Mouse (Mus musculus) ES-E14 (cell line): ENCODE measurements around the gene Hoxb2. TPM values are rescaled to one million over a fixed set of nuclear protein-coding genes. Genes with fewer than 3 reads are reported as not detected.
A peak's percentile ranks its signal among the peaks of the same experiment; 100 is the strongest.

Experiments
- DNase-seq: peaks from one replicate; pipeline ENCODE4 v3.0.0-alpha.2; 2013; ENCODE audit warnings: low read depth, low spot score
- H3K27ac ChIP-seq: 2 replicates; pipeline ENCODE4 v1.5.1; 2012; ENCODE audit warnings: low read depth, mild to moderate bottlenecking, low read length, moderate library complexity, mixed read lengths; ENCODE audit not compliant: poor library complexity, insufficient read depth, severe bottlenecking
- H3K36me3 ChIP-seq: 2 replicates; pipeline ENCODE4 v1.6.1; 2012; ENCODE audit warnings: mild to moderate bottlenecking, low read length, moderate library complexity, mixed read lengths; ENCODE audit not compliant: control insufficient read depth, poor library complexity, insufficient read depth, severe bottlenecking
- H3K4me1 ChIP-seq, 2 experiments: fragments of 150-350 bp in 1 of 2; sonication (generic) in 1 of 2; 2 replicates each; pipeline ENCODE4 v1.6.1; 2012; ENCODE audit warnings: low read length in 2 of 2, mild to moderate bottlenecking in 1 of 2, mixed read lengths in 1 of 2; ENCODE audit not compliant: control insufficient read depth in 2 of 2, insufficient read depth in 2 of 2, poor library complexity in 1 of 2
- H3K4me3 ChIP-seq, 2 experiments: fragments of 150-350 bp in 1 of 2; sonication (generic) in 1 of 2; 2 replicates each; pipeline ENCODE4 v1.5.1; 2012; ENCODE audit warnings: low read length in 2 of 2, low read depth in 1 of 2, mild to moderate bottlenecking in 1 of 2, mixed read lengths in 1 of 2; ENCODE audit not compliant: insufficient read depth in 1 of 2, poor library complexity in 1 of 2, severe bottlenecking in 1 of 2
- H3K9ac ChIP-seq: 2 replicates; pipeline ENCODE4 v1.6.1; 2012; ENCODE audit warnings: low read depth, mild to moderate bottlenecking, low read length, mixed read lengths; ENCODE audit not compliant: poor library complexity, insufficient read depth, severe bottlenecking
- H3K9me3 ChIP-seq: fragments of 150-350 bp; sonication (generic); 2 replicates; pipeline ENCODE4 v1.6.1; 2012; ENCODE audit warnings: low read depth, mild to moderate bottlenecking, low read length; ENCODE audit not compliant: control insufficient read depth, insufficient read depth
- CHD2 ChIP-seq: IDR thresholded peaks from 2 replicates; pipeline ENCODE4 v1.6.1; 2014; ENCODE audit warnings: mild to moderate bottlenecking, low read depth, low read length, inconsistent platforms
- HCFC1 ChIP-seq: IDR thresholded peaks from 2 replicates; pipeline ENCODE4 v1.6.1; 2012; ENCODE audit warnings: low read length, inconsistent platforms, borderline replicate concordance; ENCODE audit not compliant: insufficient read depth
- MAFK ChIP-seq: IDR thresholded peaks from 2 replicates; pipeline ENCODE4 v1.6.1; 2014; ENCODE audit warnings: mild to moderate bottlenecking, low read depth, low read length, inconsistent platforms; ENCODE audit not compliant: insufficient read depth
- ZC3H11A ChIP-seq: IDR thresholded peaks from 2 replicates; pipeline ENCODE4 v1.6.1; 2012; ENCODE audit warnings: low read depth, mild to moderate bottlenecking, inconsistent platforms, low read length, borderline replicate concordance
- ZNF384 ChIP-seq: IDR thresholded peaks from 2 replicates; pipeline ENCODE4 v1.6.1; 2012; ENCODE audit warnings: low read depth, low read length, inconsistent platforms
- in situ Hi-C, 2 experiments: fragments of 600-800 bp; cut with MboI; formaldehyde crosslinking; loops; one replicate each; pipeline ENCODE4 v1.15.1; 2025; ENCODE audit warnings: low sequenced_read_pairs in 2 of 2, inconsistent platforms in 1 of 2; ENCODE audit not compliant: unreplicated experiment in 2 of 2
- total RNA-seq: library from RNA; depleted of rRNA; stranded (reverse); fragments of 300-350 nt; gene quantifications from 2 replicates; pipeline ENCODE4 v1.2.3, GENCODE M21; 2012

The Hoxb2 gene
- total RNA-seq, 1 experiment: 0.62 TPM

- no peak for DNase-seq
- Histone ChIP-seq H3K9ac (no peak overlapping the region), H3K27ac (no peak overlapping the region), H3K9me3 (no peaks in the 10 kb centered on the region), H3K36me3 (no peaks in the 10 kb centered on the region), H3K4me3 (no peak overlapping the region), H3K4me1 (peaks cover 0 to 10% of the 10 kb centered on the region in 2 experiments; a peak in 1 of 4 replicates)
- TF ChIP-seq CHD2 (no peak), MAFK (no peak), HCFC1 (no peak), ZNF384 (no peak), ZC3H11A (no peak)
- in situ Hi-C loops: no loop called here
These were observed 7.0 kb upstream of the Hoxb2 start for GRCm38 (mm10) chr11:96343206-96343745.

- DNase-seq: no peak
- in situ Hi-C loops: no loop called here
- peaks cover 0 to 10% of the 10 kb centered on the region in 2 experiments; a peak in 1 of 4 replicates for H3K4me1 ChIP-seq
- no peak overlapping the region for H3K27ac ChIP-seq
- no peak for TF ChIP-seq CHD2
- TF ChIP-seq MAFK: no peak
- TF ChIP-seq ZNF384: no peak
- no peak for TF ChIP-seq ZC3H11A
- TF ChIP-seq HCFC1: no peak
- no peak overlapping the region for H3K9ac ChIP-seq
- no peaks in the 10 kb centered on the region for H3K9me3 ChIP-seq
- no peaks in the 10 kb centered on the region for H3K36me3 ChIP-seq
- H3K4me3 ChIP-seq: peak overlapping the region in 1 of 2 experiments; percentile 32; a peak in 1 of 4 replicates
These were observed 6.1 kb upstream of the Hoxb2 start for GRCm38 (mm10) chr11:96344061-96344877.

GRCm38 (mm10) chr11:96344878-96345159 is 5.5 kb upstream of the Hoxb2 start:
- Histone ChIP-seq H3K27ac (no peak overlapping the region), H3K4me1 (peaks cover 0 to 10% of the 10 kb centered on the region in 2 experiments; a peak in 1 of 4 replicates), H3K4me3 (no peak overlapping the region), H3K9me3 (no peaks in the 10 kb centered on the region), H3K36me3 (no peaks in the 10 kb centered on the region), H3K9ac (no peak overlapping the region)
- TF ChIP-seq CHD2 (no peak), ZNF384 (no peak), HCFC1 (no peak), ZC3H11A (no peak), MAFK (no peak)
- in situ Hi-C loops: no loop called here
- no peak for DNase-seq

GRCm38 (mm10) chr11:96345220-96345892 is 5.0 kb upstream of the Hoxb2 start:
- Histone ChIP-seq H3K9ac (no peak overlapping the region), H3K9me3 (no peaks in the 10 kb centered on the region), H3K4me3 (peak overlapping the region; percentile 14 to 32; a peak in 2 of 4 replicates), H3K36me3 (no peaks in the 10 kb centered on the region), H3K4me1 (peaks cover 0 to 10% of the 10 kb centered on the region in 2 experiments; a peak in 1 of 4 replicates), H3K27ac (no peak overlapping the region)
- TF ChIP-seq HCFC1 (no peak), CHD2 (no peak), ZNF384 (no peak), ZC3H11A (no peak), MAFK (no peak)
- DNase-seq: no peak
- in situ Hi-C loops: no loop called here
